Mouse (Mus musculus) megakaryocyte, adult 5-6 weeks (primary cell): ENCODE data around the gene Dennd2d. TPM values are rescaled to one million over a fixed set of nuclear protein-coding genes. Genes with fewer than 3 reads are reported as not detected.

Source experiments
- ATAC-seq: 2 replicates; pipeline ENCODE4 v1.8.0; 2016; ENCODE audit warnings: mild to moderate bottlenecking, inconsistent platforms; ENCODE audit not compliant: poor library complexity, severe bottlenecking
- total RNA-seq, 2 experiments: library from RNA; stranded (forward) in 1 of 2; stranded (reverse) in 1 of 2; fragments of 153-499, 151-499 nt in 1 of 2; fragments of 221-1000, 200-1000 nt in 1 of 2; gene quantifications; 2 replicates each; pipeline versions ENCODE4 v1.2.3 to v1.2.4; 2015 to 2017

Dennd2d gene
- total RNA-seq (2015) (10.6 and 14.0 TPM in 2 replicates), total RNA-seq (2017) (20.3 and 20.7 TPM in 2 replicates)

DNA sequence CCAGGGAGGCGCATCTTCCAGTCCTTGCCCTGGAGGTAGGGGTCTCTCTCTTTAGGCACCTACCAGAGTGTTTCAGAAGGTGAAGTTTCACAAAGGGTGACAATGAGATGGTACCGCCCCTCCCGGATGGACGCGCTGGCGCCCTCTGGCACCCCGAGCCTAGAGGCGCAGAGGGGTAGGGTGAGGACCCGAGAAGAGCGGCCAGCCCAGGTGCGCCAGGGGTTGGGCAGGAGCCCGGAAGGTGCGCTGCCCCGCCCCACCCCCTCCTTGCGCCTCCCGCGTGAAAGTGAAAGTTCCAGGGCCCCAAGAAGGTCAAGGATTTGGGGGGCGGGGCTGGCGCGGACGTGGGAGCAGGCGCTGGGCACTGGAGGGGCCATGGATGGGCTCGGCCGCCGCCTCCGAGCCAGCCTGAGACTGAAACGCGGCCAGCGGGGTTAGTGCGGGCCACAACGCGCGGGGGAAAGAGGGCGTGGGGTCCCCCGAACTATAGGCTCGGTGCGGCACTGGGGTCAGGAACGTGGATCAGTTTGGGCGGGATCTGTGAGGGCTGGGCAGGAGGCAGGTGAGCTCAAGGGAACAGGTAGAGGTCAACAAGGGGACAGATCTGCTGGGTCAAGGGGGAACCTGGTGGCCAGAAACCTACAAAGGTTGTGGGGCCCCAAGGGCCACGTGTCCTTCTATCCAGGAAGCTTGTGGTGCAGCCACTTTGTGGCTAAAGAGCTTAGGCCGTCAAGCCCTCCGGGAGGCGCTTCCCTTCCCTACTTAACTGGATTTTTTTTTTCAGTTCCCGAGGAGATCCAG is at the start of gene Dennd2d:
Gene Dennd2d (plus strand): TSS at position 125 of the 801 bp plus-strand sequence.
- ATAC-seq: peak; percentile 51

DNA sequence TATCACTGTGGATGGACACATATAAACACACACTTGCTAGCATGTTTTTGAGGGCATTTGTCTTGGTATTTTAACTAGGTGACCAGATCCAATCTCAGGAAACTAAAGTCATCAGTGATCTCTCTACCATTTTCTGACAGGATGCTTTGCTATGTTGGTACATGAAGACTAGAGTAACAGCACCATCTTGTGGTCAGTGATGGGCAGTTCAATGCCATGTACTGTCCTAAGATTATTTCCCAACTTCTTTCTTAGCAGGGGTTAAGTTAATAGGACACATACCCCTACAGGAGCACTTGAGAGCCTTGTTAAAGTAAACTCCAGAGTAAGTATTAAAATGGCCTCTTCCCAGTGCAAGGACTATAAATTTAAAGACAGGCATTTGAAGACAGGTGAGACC is 33.6 kb upstream of the Dennd2d start:
- peak; percentile 84 for ATAC-seq

DNA sequence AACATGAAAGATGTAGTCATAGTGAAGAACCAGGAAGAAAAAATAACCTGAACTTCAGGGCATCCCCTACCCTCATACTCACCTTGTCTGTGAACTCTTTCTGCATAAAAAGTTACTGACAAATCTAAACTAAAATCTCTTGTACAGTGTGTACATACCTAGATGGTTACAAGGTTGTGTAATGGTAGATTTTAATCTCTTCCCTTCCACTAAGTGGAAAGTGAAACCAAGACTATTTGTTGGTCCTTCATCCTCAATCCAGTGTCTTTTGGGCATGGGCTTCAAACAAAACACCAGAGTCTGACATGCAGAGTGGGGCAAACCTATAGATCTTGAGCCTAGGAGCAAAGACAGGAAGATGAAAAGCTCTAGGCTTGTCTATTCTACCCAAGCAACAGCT is 33.2 kb upstream of the Dennd2d start:
- ATAC-seq: peak; percentile 25

DNA sequence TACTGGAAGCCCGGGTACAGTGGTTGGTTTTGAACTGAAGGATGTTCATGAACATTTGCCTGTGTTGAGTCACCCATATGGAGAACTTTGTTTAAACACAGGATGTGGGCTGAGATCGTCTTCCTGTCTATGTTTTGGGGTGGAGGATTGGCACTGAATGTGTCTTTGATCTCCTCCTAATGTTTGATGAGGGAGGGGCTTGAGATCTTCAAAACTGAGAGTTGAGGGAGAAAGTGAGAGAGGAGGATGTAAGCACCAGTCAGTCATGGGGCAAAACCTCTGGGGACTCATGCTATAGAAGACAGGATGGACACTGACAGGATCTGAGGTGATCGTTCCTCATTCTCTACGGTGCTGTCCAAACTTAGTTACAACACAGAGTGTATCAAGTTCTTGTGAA is 32.6 kb upstream of the Dennd2d start:
- peak; percentile 77 for ATAC-seq

DNA sequence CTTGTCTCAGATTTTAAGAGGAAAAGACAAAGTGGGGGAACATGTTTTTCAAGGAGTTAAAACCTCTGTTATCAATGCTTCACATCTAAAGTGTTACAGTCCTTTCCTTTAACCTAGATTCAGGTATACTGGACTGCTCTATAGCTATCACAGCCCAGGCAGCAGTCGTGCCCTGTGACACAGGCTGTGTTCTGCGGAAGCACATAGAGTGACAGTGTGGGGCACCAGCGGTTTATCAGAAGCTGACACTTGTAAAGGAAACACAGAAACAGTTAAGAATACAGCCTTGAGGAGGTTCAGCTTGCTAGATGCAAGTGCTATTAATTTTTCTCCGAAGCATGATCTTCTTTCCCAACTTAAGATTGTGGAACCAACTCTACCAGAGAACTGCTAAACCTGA is 29.6 kb upstream of the Dennd2d start:
- ATAC-seq: no peak

DNA sequence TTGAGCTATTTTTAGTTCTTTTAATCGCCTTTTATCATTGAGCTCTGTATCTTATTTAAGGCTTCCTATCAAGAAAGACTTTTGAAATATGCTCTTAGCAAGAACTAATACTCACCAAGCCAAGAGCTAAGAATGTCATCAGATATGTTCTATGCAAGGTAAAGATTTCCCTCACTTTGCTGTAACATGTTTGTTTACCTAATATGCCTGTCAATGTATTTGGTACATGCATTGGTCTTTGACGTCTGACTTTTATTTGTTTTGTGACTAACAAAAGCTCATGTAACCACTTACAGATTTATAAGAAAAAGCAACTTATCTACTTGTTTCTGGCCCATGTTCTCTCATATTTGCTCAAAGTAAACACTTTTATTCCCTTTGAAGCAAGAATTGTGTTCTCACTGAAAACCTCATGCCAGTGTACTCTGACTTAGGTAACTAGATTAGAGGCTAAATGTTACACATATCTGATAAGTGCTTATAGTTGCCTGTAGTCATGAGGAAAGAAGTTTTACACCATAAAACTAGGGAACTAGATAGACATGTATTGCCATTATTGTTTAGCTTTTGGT is 24.8 kb upstream of the Dennd2d start:
- no peak for ATAC-seq

DNA sequence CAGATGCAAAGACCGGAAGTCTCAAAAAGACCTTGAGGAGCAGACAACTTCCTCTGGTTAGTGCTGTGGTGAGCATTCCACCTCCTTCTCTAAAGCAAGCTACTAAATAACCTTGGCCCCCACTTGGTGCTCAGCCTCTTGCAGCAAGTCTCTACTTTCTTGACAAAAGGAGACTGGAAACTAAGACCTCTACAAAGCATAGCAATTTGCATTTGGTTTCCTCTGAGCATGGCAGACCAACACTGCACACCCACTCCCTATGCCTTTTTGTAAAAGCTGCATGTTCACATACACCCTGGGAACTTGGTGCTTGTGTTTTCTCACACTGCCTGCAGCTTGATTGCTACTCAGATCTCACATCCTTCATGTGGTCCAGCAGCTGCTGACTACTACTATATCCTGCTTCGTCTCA is 20.1 kb upstream of the Dennd2d start:
- peak; percentile 70 for ATAC-seq

DNA sequence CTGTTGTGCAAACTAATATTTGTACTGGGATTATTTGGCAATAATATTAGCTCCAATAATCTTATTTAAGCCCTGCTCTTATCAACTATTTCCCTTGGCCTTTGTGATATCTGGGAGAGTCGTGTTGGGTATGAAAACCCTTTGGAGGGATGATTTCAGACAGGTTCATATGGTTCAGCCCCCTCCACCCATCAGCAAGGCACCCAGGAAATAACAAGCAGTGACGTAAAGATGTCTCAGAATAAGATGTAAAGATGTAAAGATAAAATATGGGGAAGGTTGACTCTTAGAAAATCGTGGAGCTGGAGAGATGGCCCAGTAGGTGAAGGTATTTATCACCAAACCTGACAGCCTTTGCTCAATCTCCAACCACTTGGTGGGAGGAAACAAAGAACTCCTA is 19.7 kb upstream of the Dennd2d start:
- ATAC-seq: 0 out of 2 replicates have a peak, but pooled peaks have one; percentile 6

DNA sequence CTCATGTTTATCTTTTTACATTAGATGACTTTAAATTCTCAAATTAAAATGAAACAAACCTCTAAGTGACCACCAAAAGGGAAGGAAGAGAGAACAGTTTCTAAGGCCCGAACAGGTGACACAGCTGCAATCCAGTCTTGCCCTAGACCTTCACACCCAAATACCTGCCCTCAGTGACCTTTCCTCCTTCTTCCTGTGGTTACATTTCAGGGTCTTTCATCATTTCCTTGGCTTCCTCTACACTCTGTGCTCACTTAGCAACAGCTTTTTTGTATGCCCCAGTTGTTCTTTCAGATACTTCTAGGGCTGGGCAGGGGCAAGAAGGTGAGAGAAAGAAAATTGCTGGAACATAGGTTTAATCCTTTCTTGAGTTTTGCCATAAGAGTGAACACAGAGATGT is 17.5 kb upstream of the Dennd2d start:
- peak; percentile 80 for ATAC-seq

DNA sequence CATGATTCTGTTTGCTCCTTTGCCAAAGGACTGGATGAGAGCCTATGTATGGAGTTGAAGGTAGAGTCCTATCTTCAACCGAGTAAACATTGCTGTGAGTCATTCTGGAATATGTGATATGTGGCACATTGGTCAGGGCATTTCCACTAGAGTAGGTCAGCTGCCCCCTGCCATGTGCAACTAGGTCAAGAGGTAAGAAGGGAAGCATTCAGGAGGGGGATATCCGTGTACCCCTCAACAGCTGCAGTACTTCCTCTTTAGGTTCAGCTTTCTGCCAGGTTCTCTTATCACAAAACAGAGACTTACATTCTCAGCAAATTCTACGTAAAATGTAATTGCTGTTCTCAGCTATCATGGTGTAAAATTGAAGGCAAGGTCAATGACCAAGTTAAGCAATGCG is 8.0 kb upstream of the Dennd2d start:
- ATAC-seq: peak; percentile 73

DNA sequence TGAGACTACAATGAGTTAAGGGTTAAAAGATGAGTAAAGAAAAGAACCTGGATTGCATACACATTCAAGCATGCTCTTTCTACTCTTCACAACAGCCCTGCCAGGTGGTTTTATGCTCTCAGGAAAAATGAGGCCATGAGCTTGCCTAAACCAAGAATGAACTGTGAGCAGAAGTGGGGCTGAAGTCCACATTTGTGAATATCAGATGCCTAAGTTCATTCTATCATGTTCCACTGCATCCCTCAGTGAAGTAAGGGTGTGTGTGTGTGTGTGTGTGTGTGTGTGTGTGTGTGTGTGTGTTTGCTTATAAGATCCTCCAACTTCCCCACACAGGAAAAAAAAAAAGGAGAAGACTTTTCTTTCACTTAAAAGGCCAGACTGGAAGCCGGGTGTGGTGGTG is 5.3 kb upstream of the Dennd2d start:
- 0 out of 2 replicates have a peak, but pooled peaks have one; percentile 27 for ATAC-seq

DNA sequence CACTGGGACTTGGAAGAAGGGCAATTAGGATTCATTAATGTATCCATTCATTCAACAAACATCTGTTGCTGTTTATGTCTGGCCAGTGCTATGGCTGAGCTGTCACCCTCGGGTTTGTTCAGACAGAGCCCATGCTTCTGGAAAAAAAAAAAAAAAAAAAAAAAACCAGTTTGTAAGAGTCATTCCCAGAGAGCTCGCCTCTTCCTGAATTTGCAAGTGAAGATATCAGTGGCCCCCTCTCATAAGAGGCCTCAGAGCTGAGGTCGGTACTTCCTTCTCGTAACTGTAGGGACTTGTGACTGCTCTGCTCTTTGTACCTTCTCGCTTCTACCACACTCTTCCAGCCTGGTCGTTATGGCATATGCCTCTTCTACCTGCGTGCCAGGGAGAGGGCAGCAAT is 1.1 kb downstream of the Dennd2d start:
- no peak for ATAC-seq

DNA sequence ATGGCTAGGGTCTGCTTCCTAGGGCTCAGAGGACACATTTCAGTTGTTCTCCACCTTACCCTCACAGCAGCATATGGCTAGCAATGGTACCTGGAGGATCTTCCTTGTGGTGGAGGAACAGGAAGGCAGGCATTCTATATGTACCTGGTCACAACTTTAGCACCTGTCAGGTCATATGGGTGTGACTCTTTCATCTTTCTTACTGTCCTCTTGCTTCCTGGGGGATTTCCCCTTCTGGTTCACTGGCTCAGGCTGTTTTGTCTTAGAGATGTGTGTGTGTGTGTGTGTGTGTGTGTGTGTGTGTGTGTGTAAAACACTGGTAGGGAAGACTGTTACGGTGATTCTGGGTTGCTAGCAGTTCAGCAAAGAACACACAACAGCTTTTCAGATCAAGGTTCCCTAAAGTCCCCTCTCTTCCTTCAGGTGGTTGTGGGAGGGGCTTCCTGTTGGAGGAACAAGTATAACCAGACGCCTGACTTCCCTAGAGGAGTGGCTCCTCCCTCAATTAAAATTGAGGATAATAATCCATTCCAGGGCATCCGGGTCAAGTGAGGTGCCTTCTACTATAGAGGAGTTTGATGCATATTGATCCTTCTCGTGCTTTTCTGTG is 1.7 kb downstream of the Dennd2d start:
- no peak for ATAC-seq

DNA sequence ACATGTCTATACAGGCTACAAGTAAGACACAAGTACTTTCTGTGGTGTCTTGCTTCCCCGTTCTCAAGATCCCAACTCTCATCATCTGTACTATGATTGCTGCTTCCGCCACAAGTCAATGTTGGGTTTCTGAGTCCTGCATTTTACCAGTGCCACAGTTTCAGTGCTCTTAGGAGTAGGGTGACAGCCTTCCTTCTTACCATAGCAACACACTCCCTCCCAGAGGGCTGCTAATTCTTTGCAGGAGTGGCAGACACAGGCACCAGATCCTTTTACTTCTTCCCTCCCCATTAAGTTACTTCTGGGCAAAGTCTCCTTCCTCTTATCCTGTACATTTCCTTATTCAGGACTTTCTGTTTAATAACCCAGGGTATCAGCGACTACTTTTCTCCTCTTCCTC is 2.7 kb downstream of the Dennd2d start:
- ATAC-seq: peak; percentile 34

DNA sequence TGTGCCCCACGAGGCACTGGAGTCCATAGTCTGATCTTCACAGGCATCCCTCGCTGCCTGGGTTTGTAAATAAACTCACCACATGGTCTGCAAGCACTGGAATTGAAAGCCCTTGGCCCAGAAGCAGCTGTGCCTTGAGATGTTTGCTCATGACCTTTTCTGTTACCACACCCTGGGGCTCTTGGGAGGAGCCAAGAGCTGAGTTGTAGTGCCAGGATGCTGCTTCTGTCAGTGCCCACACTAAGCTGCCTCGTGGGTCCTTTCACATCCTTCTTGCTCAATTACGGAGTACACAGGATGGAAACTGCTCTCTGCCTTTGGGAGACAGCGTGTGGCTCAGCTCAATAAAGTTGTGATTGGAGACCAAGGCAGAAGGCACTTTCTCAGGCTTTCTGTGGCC is 3.6 kb downstream of the Dennd2d start:
- peak; percentile 62 for ATAC-seq

DNA sequence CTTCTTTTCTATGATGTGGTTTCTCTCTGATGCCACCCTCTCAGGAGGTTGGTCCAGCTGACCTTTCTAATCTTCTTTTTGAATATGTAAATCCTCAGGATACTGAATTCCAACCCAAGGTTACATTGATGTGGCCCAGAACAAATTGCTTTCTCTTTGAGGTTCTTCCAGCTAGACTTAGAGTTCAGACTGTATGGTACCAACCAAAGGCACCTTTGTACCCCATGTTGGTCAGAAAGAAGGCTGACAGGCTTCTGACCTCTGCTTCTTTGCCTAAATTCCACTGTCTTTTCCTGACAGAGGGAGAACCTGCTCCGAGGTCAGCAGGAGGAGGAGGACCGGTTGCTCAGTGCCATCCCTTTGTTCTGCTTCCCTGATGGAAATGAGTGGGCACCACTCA is 5.3 kb downstream of the Dennd2d start:
- no peak for ATAC-seq

DNA sequence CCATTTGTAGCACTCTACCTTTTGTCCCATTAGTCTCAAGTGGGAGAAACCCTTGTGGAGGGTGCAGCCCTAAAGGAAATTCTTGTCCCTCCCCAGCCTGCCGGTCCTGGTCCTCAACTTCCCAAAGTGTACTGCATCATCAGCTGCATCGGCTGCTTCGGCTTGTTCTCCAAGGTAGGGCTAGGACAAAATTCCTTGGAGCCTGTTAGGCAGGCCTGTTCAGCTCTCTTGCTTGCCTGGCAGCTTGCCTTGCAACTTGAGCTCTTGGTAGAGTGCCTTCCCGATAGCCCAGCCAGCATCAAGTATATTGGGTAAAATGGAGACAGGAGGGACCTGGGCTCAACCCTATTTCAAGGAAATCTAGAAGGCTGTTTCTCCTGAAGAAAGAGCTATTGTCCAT is 8.0 kb downstream of the Dennd2d start:
- ATAC-seq: no peak

DNA sequence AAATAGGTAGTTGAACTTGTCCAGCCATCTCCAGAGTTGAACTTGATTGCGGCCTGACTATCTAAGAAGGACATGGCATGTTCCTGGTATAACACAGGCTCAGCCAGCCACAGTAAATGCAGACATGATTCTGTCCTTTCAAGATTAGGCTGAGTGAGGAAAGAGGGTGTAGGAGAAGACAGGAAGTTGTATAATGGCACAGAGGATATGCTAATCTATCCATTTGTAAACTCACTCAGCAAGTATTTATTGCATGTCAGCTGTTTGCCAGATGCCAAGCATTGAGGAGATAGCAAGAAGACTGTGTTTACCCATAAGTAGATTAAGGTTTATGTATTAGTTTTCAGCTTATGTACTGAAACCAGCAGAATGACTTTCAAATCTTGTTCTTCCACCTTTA is 10.5 kb downstream of the Dennd2d start:
- peak; percentile 16 for ATAC-seq

DNA sequence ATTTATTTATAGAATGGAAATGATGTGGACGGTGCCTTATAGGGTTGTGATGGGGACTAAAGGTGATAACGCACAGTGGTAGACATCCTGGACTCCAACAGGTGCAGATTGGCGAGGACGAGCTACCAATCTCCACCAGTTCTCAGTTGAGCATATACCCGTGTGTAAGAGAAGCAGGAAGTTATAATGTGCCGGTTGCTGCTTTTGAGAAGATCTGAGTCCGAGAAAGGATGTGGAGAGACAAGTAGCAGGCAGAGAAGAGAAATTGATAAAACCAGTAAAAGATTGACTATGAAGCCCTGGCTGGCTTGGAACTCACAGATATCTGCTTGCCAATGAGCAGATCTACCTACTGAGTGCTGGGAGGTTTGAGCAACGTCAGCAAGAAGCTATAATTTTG is 11.0 kb downstream of the Dennd2d start:
- no peak for ATAC-seq

DNA sequence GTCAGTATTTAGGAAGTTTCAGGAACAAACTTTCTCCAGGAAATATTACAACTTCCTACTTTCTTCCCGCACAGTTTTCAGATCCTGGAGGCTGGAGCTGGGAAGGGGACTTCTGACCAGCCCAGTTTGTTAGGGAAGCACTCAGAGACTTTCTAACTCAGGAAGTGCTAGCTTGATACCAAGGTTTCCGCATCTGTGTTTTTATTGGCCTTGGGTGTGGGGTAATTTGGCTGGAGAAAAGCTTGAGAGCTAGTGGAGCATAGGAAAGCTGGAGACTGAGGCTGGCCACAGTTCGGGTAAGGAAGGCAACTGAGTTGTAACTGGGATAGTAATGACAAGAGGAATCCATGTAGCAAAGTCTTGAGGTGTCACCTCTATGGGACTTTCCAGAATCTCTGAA is 11.7 kb downstream of the Dennd2d start:
- no peak for ATAC-seq

DNA sequence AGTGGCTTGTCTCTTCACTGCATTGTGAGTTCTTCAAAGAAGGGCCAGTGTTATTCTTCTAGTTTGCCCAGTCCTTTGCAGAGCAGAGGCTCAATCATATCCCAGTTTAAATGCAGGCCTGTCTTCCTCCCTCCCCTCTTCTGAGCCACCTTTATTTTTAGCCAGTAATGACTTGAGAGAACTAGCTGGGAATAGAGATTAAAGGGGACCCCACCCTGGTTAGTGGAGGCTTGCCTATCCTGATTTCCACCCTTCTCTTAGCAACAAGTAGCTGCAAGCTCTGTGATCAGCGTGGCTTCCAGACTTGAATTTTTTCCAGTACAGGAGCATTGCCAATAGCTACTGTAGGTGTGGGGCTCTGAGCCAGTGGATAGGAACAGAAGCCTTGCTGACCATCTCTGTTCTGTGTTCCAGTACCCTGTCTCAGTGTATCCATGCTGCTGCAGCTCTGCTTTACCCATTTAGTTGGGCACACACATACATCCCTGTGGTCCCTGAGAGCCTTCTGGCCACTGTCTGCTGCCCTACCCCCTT is 12.3 kb downstream of the Dennd2d start:
- no peak for ATAC-seq
